Mouse (Mus musculus) C2C12 (cell line): Measurements from ENCODE around the gene Pyurf.

Experiments used
- CEBPB ChIP-seq: IDR thresholded peaks from one replicate; pipeline ENCODE4 v1.6.1; 2011; ENCODE audit warnings: low read depth, mild to moderate bottlenecking, control low read depth, moderate library complexity
- CTCF ChIP-seq: IDR thresholded peaks from one replicate; pipeline ENCODE4 v1.5.1; 2011; ENCODE audit not compliant: control insufficient read depth, insufficient read depth, insufficient read length
- MAX ChIP-seq: IDR thresholded peaks from one replicate; pipeline ENCODE4 v1.6.1; 2011; ENCODE audit warnings: mild to moderate bottlenecking, control low read depth
- MYOD1 ChIP-seq: IDR thresholded peaks from one replicate; pipeline ENCODE4 v1.6.1; 2011; ENCODE audit warnings: low read depth; ENCODE audit not compliant: control insufficient read depth, insufficient read length
- MYOG ChIP-seq: IDR thresholded peaks from one replicate; pipeline ENCODE4 v1.6.1; 2011; ENCODE audit not compliant: control insufficient read depth, insufficient read length; ENCODE audit errors: extremely low read depth
- USF1 ChIP-seq: IDR thresholded peaks from one replicate; pipeline ENCODE4 v1.6.1; 2011; ENCODE audit warnings: low read depth, mild to moderate bottlenecking, control low read depth, moderate library complexity

DNA sequence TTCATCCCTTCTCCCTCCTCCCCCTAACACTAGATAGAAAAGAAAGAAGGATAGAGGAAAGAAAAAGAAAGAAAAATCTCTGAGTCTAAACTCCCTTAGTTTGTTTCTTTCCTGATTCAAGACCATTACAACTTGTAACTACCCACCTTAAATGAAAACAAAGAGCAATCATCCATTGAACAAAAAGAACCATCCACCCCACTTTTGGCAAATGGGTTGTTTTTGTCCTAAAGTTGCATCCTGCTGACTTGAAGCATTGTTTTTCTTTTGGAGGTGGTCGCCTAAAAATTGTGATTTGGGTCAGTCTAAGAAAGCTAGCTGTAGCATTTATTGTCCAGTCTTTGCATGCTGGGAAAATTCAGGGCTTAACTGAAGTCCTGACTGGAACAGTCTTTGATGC is 52.3 kb downstream of the Pyurf start:
- TF ChIP-seq CTCF: no peak
- no peak for TF ChIP-seq CEBPB
- TF ChIP-seq USF1: no peak
- TF ChIP-seq MAX: no peak
- TF ChIP-seq MYOG: no peak
- TF ChIP-seq MYOD1: no peak
